Mouse (Mus musculus): Measurements from ENCODE around the gene Vmn2r83.

GRCm38 (mm10) chr10:79538323-79538722, 69.8 kb downstream of the Vmn2r83 start:
- no peak for TF ChIP-seq CTCF (IDR thresholded peaks at IDR 0.05 in 2 of 3, conservative IDR thresholded peaks at IDR 0.05 in 1 of 3; ENCODE audit: control insufficient read depth in 1 of 3, insufficient read depth in 1 of 3, low read depth in 2 of 3, low read length in 3 of 3, poor library complexity in 1 of 3, severe bottlenecking in 1 of 3)
- no peak for TF ChIP-seq NRF1 (IDR thresholded peaks at IDR 0.05; ENCODE audit: insufficient read depth, low read depth, low read length, poor library complexity, severe bottlenecking)
- no peak for TF ChIP-seq TAL1 (IDR thresholded peaks at IDR 0.05; ENCODE audit: low read length)
- no peak for TF ChIP-seq GATA1 (IDR thresholded peaks at IDR 0.05; ENCODE audit: low read depth, low read length)
- TF ChIP-seq EP300 (IDR thresholded peaks at IDR 0.05; ENCODE audit: low read depth in 1 of 2, low read length in 2 of 2) = no peak
- no peak for TF ChIP-seq POLR2A (IDR thresholded peaks at IDR 0.05; ENCODE audit: control insufficient read depth in 1 of 2, insufficient read depth in 1 of 2, low read depth in 1 of 2, low read length in 2 of 2, poor library complexity in 1 of 2)
- no peak for TF ChIP-seq ELF1 (IDR thresholded peaks at IDR 0.05; ENCODE audit: low read depth, low read length)
- TF ChIP-seq MEF2A (IDR thresholded peaks at IDR 0.05; ENCODE audit: extremely low read depth, insufficient replicate concordance, low read depth, low read length, poor library complexity, severe bottlenecking) = no peak
- TF ChIP-seq ZNF384 (IDR thresholded peaks at IDR 0.05; ENCODE audit: low read depth, low read length) = no peak
- TF ChIP-seq MAX (IDR thresholded peaks at IDR 0.05; ENCODE audit: low read length) = no peak
- TF ChIP-seq POLR2AphosphoS5 (IDR thresholded peaks at IDR 0.05; ENCODE audit: borderline replicate concordance, low read depth, low read length) = no peak
- no peak for TF ChIP-seq JUND (IDR thresholded peaks at IDR 0.05; ENCODE audit: low read depth, low read length)
- TF ChIP-seq USF1 (IDR thresholded peaks at IDR 0.05; ENCODE audit: low read depth, low read length) = no peak
